Mouse (Mus musculus) heart, adult 2 months (tissue): ENCODE results near the gene Pak6. TPM values are rescaled to one million over a fixed set of nuclear protein-coding genes. Genes with fewer than 3 reads are reported as not detected.
A peak's percentile ranks its signal among the peaks of the same experiment; 100 is the strongest.

ENCODE experiments used
- DNase-seq, 2 experiments: peaks; one replicate each; pipeline ENCODE4 v3.0.0; 2021
- H3K27ac ChIP-seq: fragments of 200-600 bp; 2 replicates; pipeline ENCODE4 v1.8.1; 2022
- H3K27me3 ChIP-seq: fragments of 200-500 bp; 2 replicates; pipeline ENCODE4 v1.6.1; 2012; ENCODE audit warnings: mild to moderate bottlenecking, low read length, inconsistent platforms, mixed read lengths; ENCODE audit not compliant: control insufficient read depth, insufficient read depth
- H3K36me3 ChIP-seq: fragments of 200-500 bp; 2 replicates; pipeline ENCODE4 v1.6.1; 2012; ENCODE audit warnings: low read length, inconsistent platforms; ENCODE audit not compliant: control insufficient read depth, insufficient read depth
- H3K4me1 ChIP-seq: fragments of 200-500 bp; 2 replicates; pipeline ENCODE4 v1.6.1; 2011; ENCODE audit warnings: low read length; ENCODE audit not compliant: control insufficient read depth, insufficient read depth
- H3K4me3 ChIP-seq: fragments of 200-600 bp; 2 replicates; pipeline ENCODE4 v1.8.1; 2022
- H3K79me2 ChIP-seq: fragments of 200-500 bp; replicated peaks from 2 replicates; pipeline ENCODE4 v1.6.1; 2012; ENCODE audit warnings: mild to moderate bottlenecking, inconsistent platforms, low read length, moderate library complexity, mixed read lengths; ENCODE audit not compliant: control insufficient read depth, insufficient read depth
- H3K9ac ChIP-seq: fragments of 200-500 bp; 2 replicates; pipeline ENCODE4 v1.6.1; 2012; ENCODE audit warnings: low read depth, mild to moderate bottlenecking, control low read depth, inconsistent platforms, low read length, mixed read lengths
- CTCF ChIP-seq: fragments of 200-600 bp; IDR thresholded peaks from 2 replicates; pipeline ENCODE4 v1.8.1; 2022; ENCODE audit warnings: antibody characterized with exemption, mild to moderate bottlenecking, moderate library complexity
- EP300 ChIP-seq: fragments of 200-500 bp; IDR thresholded peaks from 2 replicates; pipeline ENCODE4 v1.6.1; 2011; ENCODE audit warnings: low read depth, low read length, control low read depth; ENCODE audit not compliant: insufficient read depth
- POLR2A ChIP-seq: fragments of 200-500 bp; IDR thresholded peaks from 2 replicates; pipeline ENCODE4 v1.6.1; 2011; ENCODE audit warnings: mild to moderate bottlenecking, low read depth, low read length, control low read depth; ENCODE audit not compliant: insufficient read depth
- WGBS: fragments of 180-500 bp; shearing (Covaris S2); methylation state at CpG from one replicate; pipeline ENCODE4 v1.1.7; 2018; 5-methylcytosine and 5-hydroxymethylcytosine counted together
- intact Hi-C: fragments of 180-260 bp; cut with DNase I; formaldehyde crosslinking; loops from one replicate; pipeline ENCODE4 v1.15.1; 2025
- polyA plus RNA-seq: library from polyadenylated mRNA; depleted of rRNA; stranded (reverse); fragments of >200 nt; gene quantifications from 2 replicates; pipeline ENCODE4 v1.2.3, GENCODE M21; 2012
- total RNA-seq, 2 experiments: library from RNA; stranded (reverse); gene quantifications; 2 replicates each; pipeline ENCODE4 v1.2.3; 2021

Pak6 gene
- total and polyA plus RNA-seq, 3 experiments: 6.1 to 11.1 (median 8.1) TPM

GRCm38 (mm10) chr2:118697311-118697877 lies 34.3 kb downstream of the Pak6 start:
- Histone ChIP-seq H3K4me1 (peaks cover 6% of the 10 kb centered on the region), H3K27me3 (peaks cover 3% of the 10 kb centered on the region), H3K9ac (no peak overlapping the region), H3K79me2 (no peaks in the 10 kb centered on the region), H3K27ac (no peak overlapping the region), H3K4me3 (no peak overlapping the region), H3K36me3 (no peaks in the 10 kb centered on the region)
- WGBS: 20% methylated on average over 5 of the region's 5 CpGs
- DNase-seq: no peak
- TF ChIP-seq EP300 (no peak), CTCF (no peak), POLR2A (no peak)
- intact Hi-C loops: no loop called here

- no peak overlapping the region for H3K9ac ChIP-seq
Observed at GRCm38 (mm10) chr2:118697955-118698354, 34.9 kb downstream of the Pak6 start.

GRCm38 (mm10) chr2:118700179-118701062 lies 37.3 kb downstream of the Pak6 start:
- Histone ChIP-seq H3K4me3 (peak overlapping the region; percentile 26; the same call in 1 of the 2 replicates), H3K27ac (no peak overlapping the region), H3K4me1 (peaks cover 6% of the 10 kb centered on the region), H3K79me2 (no peaks in the 10 kb centered on the region), H3K27me3 (peaks cover 14% of the 10 kb centered on the region), H3K9ac (0 out of 2 replicates have a peak overlapping the region, but pooled peaks have one; percentile 13), H3K36me3 (no peaks in the 10 kb centered on the region)
- intact Hi-C loops: loop anchor here (1.0 to 5.0 kb wide), 4 partner anchors 30 to 183 kb away; partner anchors contain the start of gene Inafm2
- DNase-seq: peak; percentile 85 to 90
- TF ChIP-seq CTCF (peak; percentile 99; the same call in 1 of the 2 replicates), EP300 (0 out of 2 replicates have a peak, but pooled peaks have one; percentile 29), POLR2A (no peak)
- WGBS: 9% methylated on average over 32 of the region's 32 CpGs

More at GRCm38 (mm10) chr2:118697955-118698354, 34.9 kb downstream of the Pak6 start:
- H3K27me3 ChIP-seq: peaks cover 7% of the 10 kb centered on the region
- intact Hi-C loops: no loop called here
- WGBS: 26% methylated on average over 7 of the region's 7 CpGs
- no peaks in the 10 kb centered on the region for H3K79me2 ChIP-seq
- no peak for DNase-seq
- no peak overlapping the region for H3K27ac ChIP-seq
- no peak overlapping the region for H3K4me3 ChIP-seq
- no peak for TF ChIP-seq EP300
- H3K36me3 ChIP-seq: no peaks in the 10 kb centered on the region
- H3K4me1 ChIP-seq: peaks cover 6% of the 10 kb centered on the region

- peaks cover 14% of the 10 kb centered on the region for H3K27me3 ChIP-seq
- TF ChIP-seq POLR2A (no peak), CTCF (no peak), EP300 (no peak)
Observed at GRCm38 (mm10) chr2:118701161-118701560, 38.1 kb downstream of the Pak6 start.

GRCm38 (mm10) chr2:118701971-118702882 lies 39.1 kb downstream of the Pak6 start:
- no peak for TF ChIP-seq EP300
- TF ChIP-seq CTCF: no peak
- no peak for TF ChIP-seq POLR2A
- WGBS: 26% methylated on average over 51 of the region's 51 CpGs
- Histone ChIP-seq H3K79me2 (no peaks in the 10 kb centered on the region), H3K27me3 (peaks cover 14% of the 10 kb centered on the region), H3K27ac (no peak overlapping the region), H3K9ac (peak overlapping the region; percentile 48), H3K4me1 (peaks cover 3% of the 10 kb centered on the region), H3K4me3 (peak overlapping the region; percentile 39), H3K36me3 (no peaks in the 10 kb centered on the region)
- DNase-seq: no peak
- intact Hi-C loops: loop anchor here (5.0 kb wide), 1 partner anchor 45 kb away; the partner anchor contains the start of gene Inafm2

More at GRCm38 (mm10) chr2:118701161-118701560, 38.1 kb downstream of the Pak6 start:
- Histone ChIP-seq H3K9ac (no peak overlapping the region), H3K4me3 (no peak overlapping the region), H3K36me3 (no peaks in the 10 kb centered on the region), H3K27ac (no peak overlapping the region), H3K79me2 (no peaks in the 10 kb centered on the region), H3K4me1 (peaks cover 6% of the 10 kb centered on the region)
- 60% methylated on average over 5 of the region's 5 CpGs for WGBS
- intact Hi-C loops: loop anchor here (5.0 kb wide), 1 partner anchor 46 kb away; the partner anchor contains the start of gene Inafm2
- no peak for DNase-seq
